Mouse (Mus musculus): ENCODE results near the gene Ergic2. TPM values are rescaled to one million over a fixed set of nuclear protein-coding genes. Genes with fewer than 3 reads are reported as not detected.

The Ergic2 gene
- total and polyA plus RNA-seq, 3 experiments = 89.0 to 227 (median 91.5) TPM

GRCm38 (mm10) chr6:148234105-148234828, 22.1 kb upstream of the Ergic2 start:
- no peak overlapping the region for H3K4me2 ChIP-seq (ENCODE audit: insufficient read depth, low read depth, poor library complexity, severe bottlenecking)
- no peaks in the 10 kb centered on the region for H3K27me3 ChIP-seq (replicated peaks)
- in situ Hi-C loops (cut with MboI; ENCODE audit: low pct_ligation_motif_present, low pct_unique_long_range_greater_than_20kb, low sequenced_read_pairs) (no loop called here), dilution Hi-C loops (cut with MboI; ENCODE audit: extremely low pct_ligation_motif_present, extremely low pct_unique_long_range_greater_than_20kb, low sequenced_read_pairs) (no loop called here)
- no peaks in the 10 kb centered on the region for H3K36me3 ChIP-seq (replicated peaks in 1 of 2; ENCODE audit: control insufficient read depth in 1 of 2, insufficient read depth in 1 of 2, low read length in 1 of 2)
- H3K9ac ChIP-seq (ENCODE audit: insufficient read depth, low read depth) = no peak overlapping the region
- H3K9me3 ChIP-seq (replicated peaks; ENCODE audit: low read length) = no peaks in the 10 kb centered on the region
- no peaks in the 10 kb centered on the region for H3K4me1 ChIP-seq (ENCODE audit: control insufficient read depth in 1 of 2, insufficient read depth in 2 of 2)
- H3K4me3 ChIP-seq (replicated peaks in 1 of 3; ENCODE audit: low read depth in 2 of 3, low read length in 2 of 3, poor library complexity in 1 of 3) = no peak overlapping the region
- no peak for TF ChIP-seq RAD21 (IDR thresholded peaks at IDR 0.05; ENCODE audit: low read depth, low read length)
- TF ChIP-seq MEF2A (IDR thresholded peaks at IDR 0.05; ENCODE audit: borderline replicate concordance, low read depth, low read length) = no peak
- no peak for TF ChIP-seq SMC3 (IDR thresholded peaks at IDR 0.05; ENCODE audit: low read depth, low read length)
- TF ChIP-seq CTCF (conservative IDR thresholded peaks at IDR 0.05 in 1 of 2, IDR thresholded peaks at IDR 0.05 in 1 of 2; ENCODE audit: low read depth in 2 of 2, low read length in 2 of 2) = no peak
- TF ChIP-seq NELFE (IDR thresholded peaks at IDR 0.05; ENCODE audit: low read depth, low read length) = no peak
- TF ChIP-seq MAZ (IDR thresholded peaks at IDR 0.05; ENCODE audit: low read depth, low read length) = no peak
- H3K79me2 ChIP-seq (replicated peaks; ENCODE audit: control insufficient read depth, extremely low read depth, insufficient read depth, poor library complexity, severe bottlenecking) = no peaks in the 10 kb centered on the region
- DNase-seq (ENCODE audit: extremely low read depth) = no peak
- no peak overlapping the region for H3K27ac ChIP-seq (ENCODE audit: insufficient read depth, low read depth)

GRCm38 (mm10) chr6:148227542-148227941, 15.4 kb upstream of the Ergic2 start:
- H3K36me3 ChIP-seq (replicated peaks in 1 of 2; ENCODE audit: control insufficient read depth in 1 of 2, insufficient read depth in 1 of 2, low read length in 1 of 2) = peaks cover 0 to 2% of the 10 kb centered on the region in 2 experiments
- dilution Hi-C loops (cut with MboI; ENCODE audit: extremely low pct_ligation_motif_present, extremely low pct_unique_long_range_greater_than_20kb, low sequenced_read_pairs) (no loop called here), in situ Hi-C loops (cut with MboI; ENCODE audit: low pct_ligation_motif_present, low pct_unique_long_range_greater_than_20kb, low sequenced_read_pairs) (no loop called here)
- no peaks in the 10 kb centered on the region for H3K27me3 ChIP-seq (replicated peaks)
- H3K27ac ChIP-seq (ENCODE audit: insufficient read depth, low read depth) = no peak overlapping the region
- H3K4me2 ChIP-seq (ENCODE audit: insufficient read depth, low read depth, poor library complexity, severe bottlenecking) = no peak overlapping the region
- TF ChIP-seq CHD2 (IDR thresholded peaks at IDR 0.05; ENCODE audit: low read length) (no peak), GABPA (IDR thresholded peaks at IDR 0.05; ENCODE audit: insufficient replicate concordance, low read depth, low read length) (no peak), EP300 (IDR thresholded peaks at IDR 0.05; ENCODE audit: low read length) (no peak), ZC3H11A (IDR thresholded peaks at IDR 0.05; ENCODE audit: low read depth, low read length) (no peak), ZMIZ1 (IDR thresholded peaks at IDR 0.05; ENCODE audit: low read depth, low read length) (no peak), ZNF384 (IDR thresholded peaks at IDR 0.05; ENCODE audit: low read depth, low read length) (no peak), SMC3 (IDR thresholded peaks at IDR 0.05; ENCODE audit: low read depth, low read length) (no peak), MXI1 (IDR thresholded peaks at IDR 0.05; ENCODE audit: low read depth, low read length) (no peak), ETS1 (conservative IDR thresholded peaks at IDR 0.05; ENCODE audit: low read depth, low read length) (no peak), USF1 (IDR thresholded peaks at IDR 0.05; ENCODE audit: low read depth, low read length) (no peak), MAX (IDR thresholded peaks at IDR 0.05; ENCODE audit: low read length) (no peak), PAX5 (IDR thresholded peaks at IDR 0.05; ENCODE audit: low read length) (no peak), KAT2A (IDR thresholded peaks at IDR 0.05; ENCODE audit: insufficient replicate concordance, low read length) (no peak), POLR2AphosphoS2 (IDR thresholded peaks at IDR 0.05; ENCODE audit: low read depth, low read length) (no peak), IRF4 (IDR thresholded peaks at IDR 0.05; ENCODE audit: low read depth, low read length) (no peak), HCFC1 (IDR thresholded peaks at IDR 0.05; ENCODE audit: low read depth, low read length) (no peak), CTCF (conservative IDR thresholded peaks at IDR 0.05 in 1 of 2, IDR thresholded peaks at IDR 0.05 in 1 of 2; ENCODE audit: low read depth in 2 of 2, low read length in 2 of 2) (no peak)
- peaks cover 0 to 6% of the 10 kb centered on the region in 2 experiments; a peak in 2 of 4 replicates for H3K4me1 ChIP-seq (ENCODE audit: control insufficient read depth in 1 of 2, insufficient read depth in 2 of 2)
- DNase-seq (ENCODE audit: extremely low read depth) = no peak
- H3K9ac ChIP-seq (ENCODE audit: insufficient read depth, low read depth) = no peak overlapping the region
- H3K9me3 ChIP-seq (replicated peaks; ENCODE audit: low read length) = no peaks in the 10 kb centered on the region
- H3K79me2 ChIP-seq (replicated peaks; ENCODE audit: control insufficient read depth, extremely low read depth, insufficient read depth, poor library complexity, severe bottlenecking) = no peaks in the 10 kb centered on the region
- H3K4me3 ChIP-seq (replicated peaks in 1 of 3; ENCODE audit: low read depth in 2 of 3, low read length in 2 of 3, poor library complexity in 1 of 3) = no peak overlapping the region
